Mouse (Mus musculus): ENCODE data around the gene Palm2. TPM values are rescaled to one million over a fixed set of nuclear protein-coding genes. Genes with fewer than 3 reads are reported as not detected.

Palm2 gene
- polyA plus RNA-seq, 1 experiment from 2014 or later: 0.05 TPM

DNA sequence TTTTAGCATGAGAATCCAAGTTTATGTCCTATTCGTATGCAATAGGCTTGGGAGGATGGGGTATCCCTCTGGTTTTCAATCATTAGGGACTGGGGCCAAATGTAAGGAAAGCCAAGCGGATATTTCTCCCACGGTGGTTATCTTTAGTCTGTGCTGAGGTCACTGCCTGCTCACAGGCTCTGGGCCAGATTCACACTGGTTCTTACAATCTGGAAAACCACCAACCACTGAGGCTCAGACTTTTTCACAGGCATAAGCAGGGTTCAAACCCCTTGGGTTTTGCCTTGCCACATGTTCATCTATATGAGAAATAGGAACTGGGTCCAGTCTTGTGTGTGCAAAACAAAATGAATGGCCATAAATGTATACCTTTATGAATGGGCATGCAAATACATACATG, 90.4 kb downstream of the Palm2 start:
- DNase-seq (no peak), ATAC-seq (no peak)
- H3K4me3 ChIP-seq (ENCODE audit: low read depth, low read length): no peak overlapping the region
- H3K9ac ChIP-seq (replicated peaks): no peak overlapping the region
- TF ChIP-seq EP300 (IDR thresholded peaks at IDR 0.05; ENCODE audit: low read depth) (no peak), CTCF (IDR thresholded peaks at IDR 0.05; ENCODE audit: low read depth) (no peak)
- no peaks in the 10 kb centered on the region for H3K9me3 ChIP-seq (ENCODE audit: low read length)
- 64% methylated on average over 3 of the region's 3 CpGs for WGBS (ENCODE audit: insufficient replicate concordance)
- no peaks in the 10 kb centered on the region for H3K36me3 ChIP-seq (replicated peaks; ENCODE audit: insufficient read depth, low read length)
- H3K27me3 ChIP-seq (ENCODE audit: insufficient read depth, low read length): no peaks in the 10 kb centered on the region
- no peaks in the 10 kb centered on the region for H3K4me1 ChIP-seq (ENCODE audit: insufficient read depth)
- no peak overlapping the region for H3K4me2 ChIP-seq (ENCODE audit: low read depth, low read length)
- H3K27ac ChIP-seq (ENCODE audit: low read depth): no peak overlapping the region

- Histone ChIP-seq H3K27me3 (ENCODE audit: insufficient read depth, low read length) (no peaks in the 10 kb centered on the region), H3K9me3 (ENCODE audit: low read length) (no peaks in the 10 kb centered on the region), H3K36me3 (replicated peaks; ENCODE audit: insufficient read depth, low read length) (no peaks in the 10 kb centered on the region), H3K27ac (ENCODE audit: low read depth) (no peak overlapping the region), H3K9ac (replicated peaks) (no peak overlapping the region), H3K4me2 (ENCODE audit: low read depth, low read length) (no peak overlapping the region), H3K4me3 (ENCODE audit: low read depth, low read length) (no peak overlapping the region), H3K4me1 (ENCODE audit: insufficient read depth) (peaks cover 3% of the 10 kb centered on the region; the same call in 1 of the 2 replicates)
- 60% methylated on average over 9 of the region's 9 CpGs for WGBS (ENCODE audit: insufficient replicate concordance)
- ATAC-seq (no peak), DNase-seq (no peak)
- no peak for TF ChIP-seq EP300 (IDR thresholded peaks at IDR 0.05; ENCODE audit: low read depth)
- no peak for TF ChIP-seq CTCF (IDR thresholded peaks at IDR 0.05; ENCODE audit: low read depth)
Measured at GRCm38 (mm10) chr4:57525221-57526011, 91.4 kb downstream of the Palm2 start.

GRCm38 (mm10) chr4:57528296-57528695, 94.2 kb downstream of the Palm2 start:
- H3K27ac ChIP-seq (ENCODE audit: low read depth): no peak overlapping the region
- ATAC-seq (no peak), DNase-seq (no peak)
- H3K27me3 ChIP-seq (ENCODE audit: insufficient read depth, low read length): no peaks in the 10 kb centered on the region
- H3K4me1 ChIP-seq (ENCODE audit: insufficient read depth): peaks cover 3% of the 10 kb centered on the region; the same call in 1 of the 2 replicates
- H3K9me3 ChIP-seq (ENCODE audit: low read length): no peaks in the 10 kb centered on the region
- no peak overlapping the region for H3K4me2 ChIP-seq (ENCODE audit: low read depth, low read length)
- H3K9ac ChIP-seq (replicated peaks): no peak overlapping the region
- no peak overlapping the region for H3K4me3 ChIP-seq (ENCODE audit: low read depth, low read length)
- TF ChIP-seq EP300 (IDR thresholded peaks at IDR 0.05; ENCODE audit: low read depth): no peak
- no peak for TF ChIP-seq CTCF (IDR thresholded peaks at IDR 0.05; ENCODE audit: low read depth)
- no peaks in the 10 kb centered on the region for H3K36me3 ChIP-seq (replicated peaks; ENCODE audit: insufficient read depth, low read length)

DNA sequence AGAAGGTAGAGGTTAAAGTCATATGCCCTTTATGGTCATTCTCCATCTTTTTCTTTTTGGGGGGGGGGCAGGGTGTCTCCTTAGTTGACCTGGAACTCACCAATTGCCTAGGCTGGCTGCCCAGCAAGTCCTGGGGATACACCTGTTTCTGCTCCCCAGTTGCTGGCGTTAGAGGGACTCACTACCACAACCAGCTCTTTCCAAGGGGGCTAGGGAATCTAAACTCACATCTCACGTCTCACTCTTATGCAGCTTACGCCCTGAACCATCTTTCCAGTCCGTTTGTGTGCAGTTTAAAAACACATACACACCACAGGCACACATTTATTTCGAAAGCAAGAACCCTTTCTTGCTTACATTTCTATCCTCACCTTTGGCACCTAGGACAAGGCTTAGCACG, 99.6 kb downstream of the Palm2 start:
- H3K4me3 ChIP-seq (ENCODE audit: low read depth, low read length): no peak overlapping the region
- peaks cover 3% of the 10 kb centered on the region; the same call in 1 of the 2 replicates for H3K4me1 ChIP-seq (ENCODE audit: insufficient read depth)
- DNase-seq: no peak
- no peak for TF ChIP-seq EP300 (IDR thresholded peaks at IDR 0.05; ENCODE audit: low read depth)
- no peak for TF ChIP-seq CTCF (IDR thresholded peaks at IDR 0.05; ENCODE audit: low read depth)
- no peak overlapping the region for H3K4me2 ChIP-seq (ENCODE audit: low read depth, low read length)
- H3K27ac ChIP-seq (ENCODE audit: low read depth): no peak overlapping the region
- H3K27me3 ChIP-seq (ENCODE audit: insufficient read depth, low read length): no peaks in the 10 kb centered on the region
- H3K36me3 ChIP-seq (replicated peaks; ENCODE audit: insufficient read depth, low read length): no peaks in the 10 kb centered on the region
- H3K9me3 ChIP-seq (ENCODE audit: low read length): no peaks in the 10 kb centered on the region
- WGBS (ENCODE audit: insufficient replicate concordance): 67% methylated on average over 6 of the region's 6 CpGs
- ATAC-seq: no peak
- no peak overlapping the region for H3K9ac ChIP-seq (replicated peaks)

- Histone ChIP-seq H3K4me2 (ENCODE audit: low read depth, low read length) (no peak overlapping the region), H3K4me1 (ENCODE audit: insufficient read depth) (peaks cover 3% of the 10 kb centered on the region; the same call in 1 of the 2 replicates), H3K27me3 (ENCODE audit: insufficient read depth, low read length) (no peaks in the 10 kb centered on the region), H3K9me3 (ENCODE audit: low read length) (no peaks in the 10 kb centered on the region), H3K9ac (replicated peaks) (no peak overlapping the region), H3K36me3 (replicated peaks; ENCODE audit: insufficient read depth, low read length) (no peaks in the 10 kb centered on the region), H3K4me3 (ENCODE audit: low read depth, low read length) (no peak overlapping the region), H3K27ac (ENCODE audit: low read depth) (no peak overlapping the region)
- no peak for TF ChIP-seq EP300 (IDR thresholded peaks at IDR 0.05; ENCODE audit: low read depth)
- no peak for TF ChIP-seq CTCF (IDR thresholded peaks at IDR 0.05; ENCODE audit: low read depth)
- no peak for DNase-seq
- no peak for ATAC-seq
- WGBS (ENCODE audit: insufficient replicate concordance): 60% methylated on average over 6 of the region's 6 CpGs
Measured at GRCm38 (mm10) chr4:57534232-57534631, 100.2 kb downstream of the Palm2 start.

GRCm38 (mm10) chr4:57535087-57535486, 101.0 kb downstream of the Palm2 start:
- H3K27me3 ChIP-seq (ENCODE audit: insufficient read depth, low read length): no peaks in the 10 kb centered on the region
- no peak overlapping the region for H3K9ac ChIP-seq (replicated peaks)
- WGBS (ENCODE audit: insufficient replicate concordance): 79% methylated on average over 4 of the region's 4 CpGs
- DNase-seq (no peak), ATAC-seq (no peak)
- H3K4me2 ChIP-seq (ENCODE audit: low read depth, low read length): no peak overlapping the region
- H3K4me3 ChIP-seq (ENCODE audit: low read depth, low read length): no peak overlapping the region
- no peaks in the 10 kb centered on the region for H3K36me3 ChIP-seq (replicated peaks; ENCODE audit: insufficient read depth, low read length)
- H3K9me3 ChIP-seq (ENCODE audit: low read length): no peaks in the 10 kb centered on the region
- TF ChIP-seq CTCF (IDR thresholded peaks at IDR 0.05; ENCODE audit: low read depth): 0 out of 2 replicates have a peak, but pooled peaks have one; percentile 16
- no peak for TF ChIP-seq EP300 (IDR thresholded peaks at IDR 0.05; ENCODE audit: low read depth)
- H3K27ac ChIP-seq (ENCODE audit: low read depth): no peak overlapping the region
- peaks cover 3% of the 10 kb centered on the region; the same call in 1 of the 2 replicates for H3K4me1 ChIP-seq (ENCODE audit: insufficient read depth)

All from liver, postnatal 0 days (tissue).